Mouse (Mus musculus): Measurements from ENCODE around the gene Sh3pxd2b.

The Sh3pxd2b gene

DNA sequence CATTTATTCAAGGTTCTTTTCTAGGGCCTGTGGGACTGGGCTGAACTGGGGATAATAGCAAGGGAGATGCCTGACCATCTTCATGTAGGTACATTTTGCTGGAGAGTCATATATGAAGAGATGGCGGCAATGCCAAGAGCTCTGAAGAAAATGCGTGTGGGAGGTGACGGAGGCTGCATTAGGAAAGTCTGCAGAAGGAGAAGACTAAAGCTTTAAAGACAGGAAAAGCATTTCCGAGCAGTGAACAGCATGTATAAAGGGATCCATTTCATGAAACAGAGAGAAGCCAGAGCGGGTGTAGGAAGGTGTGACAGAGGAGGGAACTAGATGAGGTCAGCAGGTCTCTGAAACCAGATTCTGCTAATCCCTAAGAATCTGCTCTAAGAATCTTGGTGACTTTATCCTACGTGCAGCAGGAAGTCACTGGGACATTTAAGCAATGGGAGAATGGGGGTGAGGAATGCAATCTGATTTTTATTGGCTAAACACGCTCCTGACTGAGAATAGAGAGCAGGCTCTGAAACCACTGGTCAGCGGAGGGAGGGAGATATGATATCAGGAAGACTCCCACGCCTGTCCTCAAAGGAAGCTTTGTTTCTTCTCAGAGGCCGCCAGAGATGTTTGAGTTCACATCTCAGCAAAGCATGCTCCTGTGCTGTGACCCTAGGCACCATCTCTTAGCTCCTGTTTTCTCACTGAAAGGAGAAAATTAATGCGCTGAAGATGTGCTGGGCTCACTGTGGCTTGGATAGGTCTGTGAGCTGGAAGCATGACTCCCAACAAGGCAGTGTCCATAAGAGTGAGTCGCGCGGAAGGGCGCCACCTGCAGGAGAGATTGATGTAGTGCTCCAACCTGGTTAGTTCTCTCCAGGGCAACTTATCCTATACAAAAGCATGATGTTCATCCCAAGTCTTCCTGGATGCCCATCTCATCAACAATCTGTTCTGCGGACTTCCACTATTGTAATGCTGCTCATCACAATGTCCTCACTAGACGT is 6.8 kb upstream of the Sh3pxd2b start:
- peak; percentile 84 for DNase-seq

GRCm38 (mm10) chr11:32342770-32343191 is 4.8 kb upstream of the Sh3pxd2b start:
- no peak for DNase-seq

GRCm38 (mm10) chr11:32343350-32343749 is 4.3 kb upstream of the Sh3pxd2b start:
- DNase-seq, result no peak

DNA sequence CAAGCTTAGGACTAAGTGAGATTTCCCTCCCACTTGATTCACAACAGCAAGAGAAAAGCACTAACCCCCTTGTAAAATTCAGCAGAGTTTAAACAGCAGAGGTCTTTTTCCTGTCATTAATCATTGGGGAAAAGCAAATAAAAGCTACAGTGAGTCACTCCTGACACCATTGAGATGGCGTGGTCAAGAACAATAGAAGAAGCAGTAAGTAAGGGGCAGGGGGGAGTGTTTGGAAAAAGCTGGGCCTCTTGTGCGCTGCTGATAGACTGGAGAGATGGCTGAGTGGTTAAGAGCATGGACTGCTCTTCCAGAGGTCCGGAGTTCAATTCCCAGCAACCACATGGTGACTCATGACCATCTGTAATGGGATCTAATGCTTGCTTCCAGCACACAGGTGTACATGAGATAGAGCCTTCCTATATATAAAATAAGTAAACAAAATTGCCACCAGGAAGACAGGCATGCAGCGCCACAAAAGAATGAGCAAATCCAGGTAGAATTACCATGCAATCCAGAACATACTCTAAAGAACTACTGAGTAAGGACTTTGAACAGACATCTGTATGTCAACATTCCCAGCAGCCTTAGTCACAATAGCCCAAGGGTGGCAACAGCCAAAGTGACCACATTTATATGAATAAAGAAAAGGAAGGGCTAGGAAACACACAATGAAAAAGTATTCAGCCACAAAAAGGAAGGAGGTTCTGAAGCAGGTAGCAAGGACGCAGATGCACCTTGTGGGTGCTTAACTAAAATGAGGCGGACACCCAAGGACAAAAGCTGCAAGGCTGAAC is 1.9 kb upstream of the Sh3pxd2b start:
- DNase-seq, result no peak

DNA sequence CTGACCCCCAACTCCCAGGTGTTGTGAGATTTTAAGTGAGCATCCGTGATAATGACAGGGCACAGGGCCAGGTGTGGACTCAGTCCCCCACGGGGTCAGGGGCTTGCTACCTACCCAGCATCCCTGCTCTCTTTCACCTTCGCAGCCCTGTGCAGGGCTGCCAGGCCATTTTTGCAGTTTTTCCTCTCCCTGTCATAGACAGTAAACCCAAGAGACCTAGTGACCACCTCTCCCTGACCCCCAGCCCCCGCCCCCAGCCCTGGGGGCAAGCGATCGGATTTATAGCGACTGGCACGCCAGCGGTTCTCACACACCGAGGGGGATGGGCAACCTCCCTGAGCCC is 385 bp upstream of the Sh3pxd2b start:
- peak; percentile 94 for DNase-seq

DNA sequence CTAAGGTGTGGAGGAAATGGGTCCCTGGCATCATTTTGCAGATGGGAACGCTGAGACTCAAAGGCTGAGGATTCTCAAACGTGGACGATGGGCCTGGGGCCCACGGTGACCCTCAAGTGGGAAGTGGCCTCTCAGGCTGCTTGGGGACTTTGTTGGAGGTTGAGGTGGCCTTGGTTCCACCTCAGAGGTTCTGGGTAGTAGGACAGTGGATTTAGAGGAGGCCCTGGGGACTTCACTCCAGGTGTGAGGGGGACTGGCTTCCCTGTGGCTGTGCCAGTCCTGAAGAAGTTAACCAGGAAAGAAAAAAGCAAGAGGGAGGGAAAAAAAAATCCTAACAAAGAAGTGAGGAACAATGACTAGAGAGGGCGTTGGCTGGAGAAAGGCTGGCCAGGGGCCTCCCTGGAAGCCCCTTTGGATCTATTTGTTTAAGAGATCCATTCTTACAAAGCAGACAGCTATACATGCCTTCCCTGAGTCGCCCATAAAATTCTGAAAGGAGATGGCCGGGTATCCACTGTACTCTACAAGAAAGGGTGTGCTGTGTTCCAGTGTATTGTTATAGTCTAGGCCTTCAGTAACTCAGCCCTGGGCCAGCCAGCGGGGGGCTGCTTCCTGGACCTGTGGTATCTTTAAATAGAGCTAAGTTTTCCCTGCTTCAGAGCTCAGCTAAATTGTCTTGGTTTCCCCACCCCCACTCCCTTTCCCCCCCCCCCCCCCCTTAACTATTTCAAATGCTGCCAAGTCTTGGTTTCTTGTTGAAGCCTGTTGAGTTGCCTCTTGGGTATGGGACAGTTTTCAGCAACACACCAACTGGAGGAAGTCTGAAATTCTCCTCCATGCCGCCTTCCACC is 1.0 kb downstream of the Sh3pxd2b start:
- peak; percentile 93 for DNase-seq

- DNase-seq, result peak; percentile 97
Observed at GRCm38 (mm10) chr11:32349284-32349953, 1.8 kb downstream of the Sh3pxd2b start.

DNA sequence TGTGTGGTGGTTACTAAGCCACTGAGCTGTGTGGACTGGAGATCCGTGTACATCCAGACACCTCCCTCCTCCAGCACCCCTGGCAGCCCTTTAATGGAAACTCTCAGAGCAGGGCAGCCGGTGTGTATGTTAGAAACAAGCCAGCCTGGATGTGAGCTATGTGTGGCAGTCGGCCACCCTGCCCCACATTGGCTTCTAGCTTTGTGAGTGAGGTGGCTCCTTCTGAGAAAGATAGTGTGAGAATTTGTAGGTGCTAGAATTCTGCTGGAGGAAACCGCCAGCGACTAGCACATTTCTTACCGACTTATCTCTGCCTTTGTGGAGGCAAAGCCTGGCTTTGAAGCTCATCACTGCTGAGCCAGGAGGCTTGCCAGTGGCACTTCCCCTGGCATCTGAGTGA is 5.3 kb downstream of the Sh3pxd2b start:
- DNase-seq, result no peak

DNA sequence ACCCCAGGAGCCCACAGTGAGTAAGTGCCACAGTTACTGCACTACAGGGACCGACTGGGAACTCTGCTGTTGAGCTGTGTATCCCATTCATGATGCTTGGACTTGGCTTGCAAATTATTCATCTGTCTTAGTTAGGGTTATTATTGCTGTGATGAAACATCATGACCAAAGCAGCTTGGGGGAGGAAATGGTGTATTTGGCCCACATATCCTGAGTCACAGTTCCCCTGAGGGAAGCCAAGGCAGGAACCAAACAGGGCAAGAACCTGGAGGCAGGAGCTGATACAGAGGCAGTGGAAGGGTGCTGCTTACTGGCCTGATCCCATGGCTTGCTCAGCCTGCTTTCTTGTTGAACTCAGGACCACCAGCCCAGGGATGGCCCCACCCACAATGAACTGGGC is 7.8 kb downstream of the Sh3pxd2b start:
- peak; percentile 95 for DNase-seq

GRCm38 (mm10) chr11:32357686-32358085 is 10.1 kb downstream of the Sh3pxd2b start:
- DNase-seq, result peak; percentile 98

DNA sequence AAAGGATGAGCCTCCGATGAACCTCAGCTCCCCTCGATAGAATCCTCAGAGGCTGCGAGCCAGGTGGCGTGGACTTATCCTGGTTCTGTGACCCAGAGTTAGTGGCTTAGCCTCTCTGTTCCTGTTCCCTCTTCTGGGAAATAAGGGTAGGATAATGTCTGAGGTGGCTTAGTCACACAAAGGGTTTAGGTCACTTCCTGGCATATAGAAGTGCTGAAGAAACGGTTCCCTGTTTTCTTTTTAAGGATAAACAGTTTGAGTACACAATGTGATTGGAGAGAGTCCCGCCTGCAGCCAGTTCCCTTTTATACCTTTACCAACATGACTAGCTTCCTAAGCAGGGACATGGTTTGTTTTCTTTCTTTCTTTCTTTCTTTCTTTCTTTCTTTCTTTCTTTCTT is 10.8 kb downstream of the Sh3pxd2b start:
- no peak for DNase-seq

DNA sequence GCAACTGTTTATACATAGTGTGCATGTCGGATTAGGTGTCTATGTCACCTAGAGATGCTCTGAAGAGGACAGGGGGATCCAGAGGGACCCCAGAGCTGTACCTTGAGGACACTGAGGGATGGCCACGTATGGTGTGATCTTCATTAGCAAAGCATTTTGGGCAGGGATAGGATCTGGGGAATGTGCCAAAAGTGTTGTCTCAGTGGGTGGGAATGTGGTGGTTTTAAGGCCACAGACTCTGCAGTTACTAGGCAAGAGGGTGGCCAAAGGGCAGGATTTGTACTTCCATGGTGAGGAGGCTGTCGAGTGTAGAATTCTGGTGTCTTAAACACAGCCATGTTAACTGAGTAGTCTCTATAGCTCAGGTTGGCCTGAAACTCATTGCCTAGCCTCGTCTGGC is 11.9 kb downstream of the Sh3pxd2b start:
- no peak for DNase-seq

DNA sequence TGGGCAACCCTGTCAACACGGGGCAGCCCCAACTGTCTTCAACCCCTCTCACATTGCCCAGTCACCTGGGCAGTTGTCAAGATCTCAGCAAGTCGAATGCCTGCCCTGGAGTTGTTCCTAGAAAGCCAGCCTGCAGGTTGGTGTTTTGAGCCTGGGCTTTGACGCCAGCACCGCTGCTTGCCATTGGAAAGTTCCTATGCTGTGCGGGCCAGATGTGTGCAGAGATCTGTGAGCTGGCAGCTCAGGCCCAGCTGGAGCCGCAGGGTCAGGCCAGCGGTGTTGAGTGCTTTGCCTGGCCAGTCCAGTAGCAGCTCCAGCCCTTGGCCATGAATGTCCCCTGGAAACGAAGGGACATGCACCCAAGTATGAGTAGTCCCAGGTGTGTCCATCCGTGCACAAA is 14.2 kb downstream of the Sh3pxd2b start:
- peak; percentile 84 for DNase-seq

- peak; percentile 95 for DNase-seq
Observed at GRCm38 (mm10) chr11:32363188-32363587, 15.6 kb downstream of the Sh3pxd2b start.

DNA sequence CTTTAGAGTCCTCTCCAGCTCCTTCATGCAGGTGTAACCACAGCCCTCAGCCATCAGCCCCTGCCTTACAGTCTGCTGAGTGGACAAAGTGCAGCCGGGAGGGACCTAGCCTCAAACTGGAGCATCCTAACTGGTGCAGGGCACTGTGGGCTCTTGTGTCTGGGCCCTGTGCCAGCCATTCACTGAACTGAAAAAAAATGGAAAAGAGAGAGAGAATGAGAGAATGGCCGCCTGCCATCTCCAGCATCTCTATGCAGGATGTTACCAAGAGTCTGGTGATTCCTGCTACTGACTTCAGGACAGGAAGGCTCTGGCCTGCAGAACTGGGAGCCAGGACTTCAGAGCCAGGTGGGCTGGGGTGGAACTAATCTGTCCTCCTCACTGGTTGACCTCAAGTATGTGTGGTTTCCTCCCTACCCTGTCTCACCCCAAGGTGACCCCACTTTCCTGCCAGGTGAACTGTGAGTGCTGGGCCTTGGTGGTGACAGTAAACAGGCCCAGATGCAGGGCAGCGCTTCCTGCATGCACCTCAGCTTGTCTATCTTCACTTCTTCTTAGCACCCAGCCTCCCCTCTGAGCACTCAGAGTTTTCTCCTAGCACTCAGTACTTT is 16.1 kb downstream of the Sh3pxd2b start:
- peak; percentile 94 for DNase-seq

GRCm38 (mm10) chr11:32364375-32364774 is 16.8 kb downstream of the Sh3pxd2b start:
- peak; percentile 98 for DNase-seq

GRCm38 (mm10) chr11:32365498-32365897 is 17.9 kb downstream of the Sh3pxd2b start:
- DNase-seq, result peak; percentile 87

DNA sequence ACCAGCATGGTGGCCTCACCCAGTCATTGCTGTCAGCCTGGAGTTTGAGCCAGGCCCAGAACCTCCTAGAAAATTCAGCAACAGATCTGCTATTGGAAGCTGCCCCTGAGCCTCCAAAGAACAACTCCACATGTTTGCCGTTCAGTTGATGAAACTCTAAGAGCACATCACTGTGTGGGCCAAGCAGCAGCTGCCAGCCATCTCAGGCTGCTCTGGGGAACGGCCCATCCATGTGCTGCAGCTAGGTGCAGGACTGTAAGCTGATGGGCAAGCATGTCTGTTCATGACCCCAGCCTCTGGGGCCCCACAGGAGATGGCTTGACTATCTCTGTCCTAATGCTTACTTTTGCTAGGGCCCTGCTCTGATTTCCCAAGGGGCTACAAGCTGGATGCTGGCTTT is 19.4 kb downstream of the Sh3pxd2b start:
- DNase-seq, result peak; percentile 95

GRCm38 (mm10) chr11:32368986-32369385 is 21.4 kb downstream of the Sh3pxd2b start:
- DNase-seq, result no peak

DNA sequence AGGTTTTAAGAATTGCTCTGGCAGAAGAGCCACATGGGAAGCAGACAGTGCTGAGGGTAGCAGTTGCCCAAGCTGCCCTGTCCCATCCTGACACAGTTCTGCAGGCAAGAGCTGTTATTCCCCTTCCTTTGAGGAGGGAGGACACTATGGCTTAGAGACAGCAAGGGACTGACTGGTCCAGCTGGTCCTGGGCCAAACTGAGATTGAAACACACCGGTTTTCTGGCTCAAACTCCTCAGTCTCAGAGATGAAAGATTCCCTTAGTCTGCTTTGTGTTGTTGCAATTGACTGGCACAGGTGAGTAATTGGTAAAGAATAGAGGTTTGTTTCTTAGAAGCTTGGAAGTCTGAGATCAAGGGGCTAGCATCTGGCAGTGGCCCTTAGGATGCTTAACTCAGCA is 23.3 kb downstream of the Sh3pxd2b start:
- no peak for DNase-seq

DNA sequence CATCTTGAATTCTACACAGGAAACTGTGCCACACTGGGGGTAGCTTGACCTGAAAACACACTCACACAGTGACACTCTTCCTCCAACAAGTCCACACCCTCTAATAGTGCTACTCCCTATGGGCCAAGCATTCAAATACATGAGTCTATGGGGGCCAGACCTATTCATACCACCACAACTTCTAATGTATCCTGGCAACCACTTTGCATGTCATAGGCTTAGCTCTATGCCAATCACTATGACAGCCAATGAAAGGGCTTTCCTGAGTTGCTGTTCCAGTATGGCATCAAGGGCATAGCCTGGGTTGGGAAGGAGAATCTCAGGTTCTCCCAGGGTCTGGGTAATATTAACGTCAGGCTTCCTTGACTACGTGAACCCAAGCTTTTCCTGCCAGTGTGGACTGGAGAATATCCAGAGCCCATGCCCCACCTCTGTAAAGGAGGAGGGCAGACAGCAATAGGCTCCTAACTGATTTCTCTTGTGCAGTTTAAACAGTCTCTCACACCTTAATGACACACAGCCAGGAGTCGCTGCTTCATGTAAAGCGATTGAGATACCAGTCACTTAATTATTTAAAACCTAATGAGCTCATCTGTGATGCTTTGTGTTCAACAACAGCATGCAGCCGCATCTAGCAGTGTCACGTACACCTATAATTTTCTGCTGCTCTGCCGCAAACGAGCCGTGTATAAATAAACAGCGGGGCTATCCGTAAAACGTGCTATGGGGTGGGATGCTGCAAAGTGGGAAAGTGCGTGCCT is 25.8 kb downstream of the Sh3pxd2b start:
- no peak for DNase-seq
